ENCODE assay signal across 8 mouse cellular contexts in genomic region chr7:141454967-141455551, GRCm38 (mm10). TPM values are rescaled to one million over a fixed set of nuclear protein-coding genes. Genes with fewer than 3 reads are reported as not detected.
DNase-seq lines count a peak whose midpoint lies in the region; ATAC-seq lines count a peak whose summit lies in the region.

TSS of gene Pnpla2 (plus strand) at chr7:141455198.

- peaks cover 25% of the 10 kb centered on the region for H3K4me1 ChIP-seq in hindbrain, embryonic 13.5 days (replicated peaks)

- peak; percentile 96 for DNase-seq in R1 (ENCODE audit: low read depth, low spot score)
- peak; percentile 93 to 95 for DNase-seq in cerebellum, postnatal 14 days
- peak; percentile 78 to 86 for DNase-seq in frontal cortex, postnatal 25 days (ENCODE audit: low spot score in 2 of 2)
- DNase-seq in left cerebral cortex, adult 11 months (ENCODE audit: low spot score): peak; percentile 81
- peak; percentile 97 to 98 for DNase-seq in lung, postnatal 4 days
- DNase-seq in retina, postnatal 1 day: peak; percentile 96
- peak; percentile 99 for DNase-seq in thymus, postnatal 4 days

- WGBS in hindbrain, embryonic 13.5 days: under 1% methylated on average over 45 of the region's 45 CpGs

- peak within 1 kb of the TSS; percentile 70 for H3K27ac ChIP-seq in hindbrain, embryonic 13.5 days

- peaks cover 47% of the 10 kb centered on the region for H3K36me3 ChIP-seq in hindbrain, embryonic 13.5 days

- H3K4me2 ChIP-seq in hindbrain, embryonic 13.5 days: peak within 1 kb of the TSS; percentile 93

- H3K9ac ChIP-seq in hindbrain, embryonic 13.5 days: peak within 1 kb of the TSS; percentile 85

- H3K9me3 ChIP-seq in hindbrain, embryonic 13.5 days: no peaks in the 10 kb centered on the region

- peaks cover 20% of the 10 kb centered on the region for H3K27me3 ChIP-seq in hindbrain, embryonic 13.5 days

- peak within 1 kb of the TSS; percentile 70 for H3K4me3 ChIP-seq in hindbrain, embryonic 13.5 days

- ATAC-seq in hindbrain, embryonic 13.5 days (ENCODE audit: low FRiP score): peak; percentile 82

RNA-seq across cellular contexts. Expression of gene Pnpla2, which starts in this region (rescaled TPM):
- 18.7 TPM in 2 replicates for polyA plus RNA-seq in hindbrain, embryonic 13.5 days (2015; fragmentation: Nextera tagmentation; extraction: Ambion mirVana)

Comparison
In these comparisons a context has a peak if more than half of its experiments do, and no peak if none do; other contexts are left out.
1. Peak in every context shown above with its lines: DNase-seq, ATAC-seq, H3K4me3 ChIP-seq and H3K27ac ChIP-seq.